Mouse (Mus musculus): ENCODE data around the gene Evl.

GRCm38 (mm10) chr12:108702185-108702584 is 147.7 kb downstream of the Evl start, which contains the start of gene Degs2:
- TF ChIP-seq POLR2A (IDR thresholded peaks at IDR 0.05; ENCODE audit: low read depth, low read length) (no peak), CTCF (IDR thresholded peaks at IDR 0.05; ENCODE audit: extremely low read depth, insufficient read depth, insufficient read length, insufficient replicate concordance) (no peak)

All from spleen, adult 2 months (tissue).